Mouse (Mus musculus) T-cell, adult 2 months (primary cell): ENCODE data around the gene Spns2.
"Not testable (repeated sequence)": the region's sequence is repeated elsewhere in the genome, so short reads cannot be mapped to it uniquely, and the experiment has no call there.

Source experiments
- DNase-seq: peaks from one replicate; pipeline ENCODE4 v3.0.0; 2022; ENCODE audit warnings: low spot score

Spns2 gene

GRCm38 (mm10) chr11:72473540-72473939 is 16.2 kb downstream of the Spns2 start:
- DNase-seq, result no peak

GRCm38 (mm10) chr11:72471381-72471780 is 18.3 kb downstream of the Spns2 start:
- DNase-seq, result no peak

GRCm38 (mm10) chr11:72470004-72470403 is 19.7 kb downstream of the Spns2 start:
- DNase-seq, result no peak

GRCm38 (mm10) chr11:72469217-72469616 is 20.5 kb downstream of the Spns2 start:
- no peak for DNase-seq

- DNase-seq, result no peak
Observed at GRCm38 (mm10) chr11:72468525-72468924, 21.2 kb downstream of the Spns2 start.

GRCm38 (mm10) chr11:72466694-72467507 is 22.8 kb downstream of the Spns2 start:
- no peak for DNase-seq

GRCm38 (mm10) chr11:72465978-72466693 is 23.6 kb downstream of the Spns2 start:
- DNase-seq, result no peak

GRCm38 (mm10) chr11:72464821-72465220 is 24.9 kb downstream of the Spns2 start:
- DNase-seq, result no peak

- no peak for DNase-seq
Observed at GRCm38 (mm10) chr11:72461500-72461981, 28.2 kb downstream of the Spns2 start.

- DNase-seq, result no peak
Observed at GRCm38 (mm10) chr11:72458502-72458901, 31.2 kb downstream of the Spns2 start.

- no peak for DNase-seq
Observed at GRCm38 (mm10) chr11:72457995-72458496, 31.7 kb downstream of the Spns2 start.

- DNase-seq, result no peak
Observed at GRCm38 (mm10) chr11:72455694-72456093, 34.0 kb downstream of the Spns2 start.

GRCm38 (mm10) chr11:72453105-72453953 is 36.4 kb downstream of the Spns2 start:
- no peak for DNase-seq

GRCm38 (mm10) chr11:72452140-72452665 is 37.5 kb downstream of the Spns2 start:
- no peak for DNase-seq

- no peak for DNase-seq
Observed at GRCm38 (mm10) chr11:72447475-72447874, 42.2 kb downstream of the Spns2 start.

- peak; percentile 70 for DNase-seq
Observed at GRCm38 (mm10) chr11:72446311-72447105, 43.2 kb downstream of the Spns2 start.

- peak; percentile 98 for DNase-seq
Observed at GRCm38 (mm10) chr11:72440965-72441664, 48.6 kb downstream of the Spns2 start, which contains the start of gene Mybbp1a. Gene Mybbp1a, plus strand, starts transcription at chr11:72441355.

- not testable (repeated sequence) for DNase-seq
Observed at GRCm38 (mm10) chr11:72440597-72440964, 49.1 kb downstream of the Spns2 start.

- no peak for DNase-seq
Observed at GRCm38 (mm10) chr11:72438411-72438810, 51.3 kb downstream of the Spns2 start.
